Mouse (Mus musculus): ENCODE data around the gene Krtap1-5. TPM values are rescaled to one million over a fixed set of nuclear protein-coding genes. Genes with fewer than 3 reads are reported as not detected.

The Krtap1-5 gene
- polyA plus RNA-seq, 1 experiment from 2014 or later = not detected

DNA sequence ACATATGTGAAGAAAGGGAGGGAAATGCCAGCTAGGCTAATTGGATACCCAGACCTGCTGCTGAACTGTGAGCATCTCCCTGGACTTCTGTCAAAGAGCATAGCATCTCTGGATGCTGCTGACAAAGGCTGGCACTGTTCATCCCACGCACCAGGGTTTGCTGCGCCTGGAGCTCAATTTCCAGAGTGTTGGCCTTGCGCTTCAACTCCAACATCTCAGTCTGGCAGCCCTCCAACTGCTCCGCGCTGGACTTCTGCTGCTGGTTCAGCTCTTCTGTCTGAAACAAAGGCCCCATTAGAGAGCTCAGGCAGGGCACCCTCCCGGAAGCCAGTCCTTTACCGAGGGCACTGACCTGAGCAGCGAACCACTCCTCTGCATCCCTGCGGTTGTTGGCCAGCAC, 41.1 kb downstream of the Krtap1-5 start:
- H3K27ac ChIP-seq (replicated peaks) = no peak overlapping the region
- H3K9me3 ChIP-seq (replicated peaks) = no peaks in the 10 kb centered on the region
- 67% methylated on average over 9 of the region's 9 CpGs for whole genome bisulfite sequencing (ENCODE audit: insufficient replicate concordance)
- no peaks in the 10 kb centered on the region for H3K27me3 ChIP-seq
- no peak overlapping the region for H3K4me2 ChIP-seq
- no peak overlapping the region for H3K4me3 ChIP-seq (replicated peaks)
- H3K36me3 ChIP-seq (replicated peaks) = no peaks in the 10 kb centered on the region
- no peak overlapping the region for H3K9ac ChIP-seq
- H3K4me1 ChIP-seq (replicated peaks) = no peaks in the 10 kb centered on the region
- no peak for ATAC-seq (ENCODE audit: insufficient read depth)

Other genes starting within 250 kb of the Krtap1-5 start
- not detected in 2 replicates for gene Krt26, start 243.1 kb downstream of the Krtap1-5 start, polyA plus RNA-seq (2015; fragmentation: Nextera tagmentation; extraction: Ambion mirVana)
- gene Krt27, start 229.9 kb downstream of the Krtap1-5 start, polyA plus RNA-seq (2015; fragmentation: Nextera tagmentation; extraction: Ambion mirVana) = not detected in 2 replicates
- not detected in 2 replicates for gene Krt28, start 206.1 kb downstream of the Krtap1-5 start, polyA plus RNA-seq (2015; fragmentation: Nextera tagmentation; extraction: Ambion mirVana)
- gene Krt10, start 191.7 kb downstream of the Krtap1-5 start, polyA plus RNA-seq (2015; fragmentation: Nextera tagmentation; extraction: Ambion mirVana) = 2.1 and 3.1 TPM in 2 replicates
- not detected in 2 replicates for gene Krt12, start 158.8 kb downstream of the Krtap1-5 start, polyA plus RNA-seq (2015; fragmentation: Nextera tagmentation; extraction: Ambion mirVana)
- 33.2 and 34.0 TPM in 2 replicates for gene Krt20, start 142.9 kb downstream of the Krtap1-5 start, polyA plus RNA-seq (2015; fragmentation: Nextera tagmentation; extraction: Ambion mirVana)
- gene Krt23, start 87.9 kb downstream of the Krtap1-5 start, polyA plus RNA-seq (2015; fragmentation: Nextera tagmentation; extraction: Ambion mirVana) = 1.0 and 1.2 TPM in 2 replicates
- not detected in 2 replicates for gene Krt39, start 59.7 kb downstream of the Krtap1-5 start, polyA plus RNA-seq (2015; fragmentation: Nextera tagmentation; extraction: Ambion mirVana)
- not detected in 2 replicates for gene Krt40, start 37.9 kb downstream of the Krtap1-5 start, polyA plus RNA-seq (2015; fragmentation: Nextera tagmentation; extraction: Ambion mirVana)
- gene Krtap3-3, start 30.2 kb downstream of the Krtap1-5 start, polyA plus RNA-seq (2015; fragmentation: Nextera tagmentation; extraction: Ambion mirVana) = not detected in 2 replicates
- not detected in 2 replicates for gene Krtap3-2, start 24.2 kb downstream of the Krtap1-5 start, polyA plus RNA-seq (2015; fragmentation: Nextera tagmentation; extraction: Ambion mirVana)
- not detected in 2 replicates for gene Gm11939, start 21.6 kb downstream of the Krtap1-5 start, polyA plus RNA-seq (2015; fragmentation: Nextera tagmentation; extraction: Ambion mirVana)
- not detected in 2 replicates for gene Krtap3-1, start 14.4 kb downstream of the Krtap1-5 start, polyA plus RNA-seq (2015; fragmentation: Nextera tagmentation; extraction: Ambion mirVana)
- not detected in 2 replicates for gene Krtap1-4, start 2.6 kb upstream of the Krtap1-5 start, polyA plus RNA-seq (2015; fragmentation: Nextera tagmentation; extraction: Ambion mirVana)
- not detected in 2 replicates for gene Krtap1-3, start 10.3 kb upstream of the Krtap1-5 start, polyA plus RNA-seq (2015; fragmentation: Nextera tagmentation; extraction: Ambion mirVana)
- not detected in 2 replicates for gene Krtap9-3, start 17.1 kb upstream of the Krtap1-5 start, polyA plus RNA-seq (2015; fragmentation: Nextera tagmentation; extraction: Ambion mirVana)
- not detected in 2 replicates for gene Gm11938, start 22.3 kb upstream of the Krtap1-5 start, polyA plus RNA-seq (2015; fragmentation: Nextera tagmentation; extraction: Ambion mirVana)
- not detected in 2 replicates for gene Gm11937, start 29.2 kb upstream of the Krtap1-5 start, polyA plus RNA-seq (2015; fragmentation: Nextera tagmentation; extraction: Ambion mirVana)
- not detected in 2 replicates for gene Krtap2-4, start 33.8 kb upstream of the Krtap1-5 start, polyA plus RNA-seq (2015; fragmentation: Nextera tagmentation; extraction: Ambion mirVana)
- gene Gm11562, start 39.4 kb upstream of the Krtap1-5 start, polyA plus RNA-seq (2015; fragmentation: Nextera tagmentation; extraction: Ambion mirVana) = not detected in 2 replicates
- gene Krtap4-1, start 47.2 kb upstream of the Krtap1-5 start, polyA plus RNA-seq (2015; fragmentation: Nextera tagmentation; extraction: Ambion mirVana) = not detected in 2 replicates
- not detected in 2 replicates for gene Krtap4-2, start 54.1 kb upstream of the Krtap1-5 start, polyA plus RNA-seq (2015; fragmentation: Nextera tagmentation; extraction: Ambion mirVana)
- not detected in 2 replicates for gene Krtap4-7, start 63.1 kb upstream of the Krtap1-5 start, polyA plus RNA-seq (2015; fragmentation: Nextera tagmentation; extraction: Ambion mirVana)
- gene Gm11555, start 69.2 kb upstream of the Krtap1-5 start, polyA plus RNA-seq (2015; fragmentation: Nextera tagmentation; extraction: Ambion mirVana) = not detected in 2 replicates
- gene Gm11563, start 77.9 kb upstream of the Krtap1-5 start, polyA plus RNA-seq (2015; fragmentation: Nextera tagmentation; extraction: Ambion mirVana) = not detected in 2 replicates
- not detected in 2 replicates for gene Krtap4-6, start 84.9 kb upstream of the Krtap1-5 start, polyA plus RNA-seq (2015; fragmentation: Nextera tagmentation; extraction: Ambion mirVana)
- gene Gm14190, start 109.7 kb upstream of the Krtap1-5 start, polyA plus RNA-seq (2015; fragmentation: Nextera tagmentation; extraction: Ambion mirVana) = not detected in 2 replicates
- not detected in 2 replicates for gene Gm14180, start 153.3 kb upstream of the Krtap1-5 start, polyA plus RNA-seq (2015; fragmentation: Nextera tagmentation; extraction: Ambion mirVana)
- gene Gm11595, start 191.9 kb upstream of the Krtap1-5 start, polyA plus RNA-seq (2015; fragmentation: Nextera tagmentation; extraction: Ambion mirVana) = not detected in 2 replicates
- not detected in 2 replicates for gene Krtap4-8, start 199.7 kb upstream of the Krtap1-5 start, polyA plus RNA-seq (2015; fragmentation: Nextera tagmentation; extraction: Ambion mirVana)
- gene Krtap4-9, start 204.2 kb upstream of the Krtap1-5 start, polyA plus RNA-seq (2015; fragmentation: Nextera tagmentation; extraction: Ambion mirVana) = not detected in 2 replicates
- gene Gm11596, start 212.5 kb upstream of the Krtap1-5 start, polyA plus RNA-seq (2015; fragmentation: Nextera tagmentation; extraction: Ambion mirVana) = not detected in 2 replicates
- not detected in 2 replicates for gene Gm11569, start 217.9 kb upstream of the Krtap1-5 start, polyA plus RNA-seq (2015; fragmentation: Nextera tagmentation; extraction: Ambion mirVana)
- not detected in 2 replicates for gene Gm11554, start 223.4 kb upstream of the Krtap1-5 start, polyA plus RNA-seq (2015; fragmentation: Nextera tagmentation; extraction: Ambion mirVana)
- gene Krtap4-13, start 228.9 kb upstream of the Krtap1-5 start, polyA plus RNA-seq (2015; fragmentation: Nextera tagmentation; extraction: Ambion mirVana) = not detected in 2 replicates
- not detected in 2 replicates for gene Gm11564, start 234.7 kb upstream of the Krtap1-5 start, polyA plus RNA-seq (2015; fragmentation: Nextera tagmentation; extraction: Ambion mirVana)

All from liver, embryonic 15.5 days (tissue).